Mouse (Mus musculus) spleen, postnatal 14 days (tissue): ENCODE results near the gene Slc12a7.

ENCODE experiments used
- DNase-seq, 2 experiments: peaks; one replicate each; pipeline ENCODE4 v3.0.0; 2021 to 2022; ENCODE audit warnings: low spot score in 2 of 2

The Slc12a7 gene

DNA sequence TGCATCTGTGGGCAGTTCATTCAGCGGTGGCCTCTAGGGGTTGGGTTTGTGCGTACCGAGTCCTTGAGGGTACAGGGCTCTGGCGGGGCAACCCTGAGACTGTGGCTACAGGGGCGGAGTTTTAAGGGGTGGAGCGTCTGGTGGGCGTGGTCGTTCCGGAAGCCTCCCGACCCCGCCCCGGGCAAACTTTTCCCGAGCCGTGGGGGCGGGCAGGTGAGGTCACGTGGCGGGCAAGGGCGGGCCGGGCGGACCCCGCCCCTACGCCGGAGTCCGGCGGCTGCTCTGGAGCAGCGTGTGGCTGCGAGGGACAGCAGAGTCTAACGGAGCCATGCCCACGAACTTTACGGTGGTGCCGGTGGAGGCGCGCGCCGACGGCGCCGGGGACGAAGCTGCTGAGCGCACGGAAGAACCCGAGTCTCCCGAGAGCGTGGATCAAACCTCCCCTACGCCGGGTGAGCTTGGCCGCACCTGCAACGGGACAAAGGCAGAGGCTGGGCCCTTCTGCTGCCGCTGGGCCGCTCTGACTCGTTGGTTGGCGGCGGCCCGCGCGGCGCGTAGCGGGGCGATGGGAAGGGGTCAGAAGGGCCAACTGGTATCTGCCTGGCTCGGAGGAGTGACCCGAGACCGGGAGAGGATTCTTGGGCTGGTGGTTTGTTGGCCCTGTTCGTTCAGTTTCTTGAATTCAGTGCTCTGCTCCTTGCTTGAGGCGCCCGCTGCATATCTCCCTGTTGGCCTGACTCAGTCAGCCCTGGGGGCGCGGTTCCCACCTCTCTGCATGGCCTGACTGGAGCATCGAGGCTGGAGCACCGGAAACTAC is 30.8 kb downstream of the Slc12a7 start:
- DNase-seq: peak; percentile 72 to 73

DNA sequence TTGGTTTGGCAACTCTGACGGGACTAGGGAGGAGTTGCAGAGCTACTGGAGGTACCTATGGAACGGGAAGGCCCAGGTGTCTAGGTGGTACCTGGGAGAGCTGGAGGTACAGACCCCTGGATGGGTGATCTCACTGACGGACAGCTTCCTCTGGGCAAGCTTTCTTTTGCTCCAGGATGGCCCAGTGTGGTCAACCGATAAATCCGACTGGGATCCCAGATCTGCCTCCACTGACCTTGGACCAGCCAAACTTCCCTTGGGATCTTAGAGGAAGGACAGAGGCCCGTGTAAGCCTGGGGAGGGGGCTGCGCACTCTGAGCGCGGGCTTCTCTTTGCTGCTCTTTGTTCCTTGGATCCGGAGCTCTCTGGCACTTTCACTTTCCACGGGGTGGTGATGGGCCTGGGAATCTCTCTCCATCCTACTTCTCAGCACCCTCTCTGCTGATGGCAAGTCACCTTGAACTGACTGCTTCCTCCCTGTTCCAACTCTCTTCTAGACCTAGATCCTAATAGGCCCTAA is 31.4 kb downstream of the Slc12a7 start:
- DNase-seq: no peak

- DNase-seq: no peak
Observed at GRCm38 (mm10) chr13:73765393-73765792, 32.5 kb downstream of the Slc12a7 start.

DNA sequence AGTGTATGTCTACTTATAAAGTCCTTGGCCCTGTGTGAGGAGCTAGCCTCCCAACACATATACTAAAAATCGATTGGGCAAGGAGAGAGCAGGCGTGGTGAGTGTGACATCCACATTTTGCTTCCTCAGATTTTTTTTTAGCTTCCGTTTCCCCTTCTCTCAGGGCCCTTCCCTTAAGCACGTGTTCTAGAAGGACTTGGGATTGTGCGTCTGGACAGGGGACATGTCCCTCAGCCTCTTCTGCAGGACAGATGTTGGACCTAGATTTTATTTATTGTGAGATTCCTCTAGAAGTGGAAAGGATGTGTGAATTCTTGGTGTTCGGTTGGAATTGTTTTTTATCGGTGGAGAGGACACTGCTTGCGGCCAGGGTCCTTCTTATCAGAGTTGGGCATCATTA is 34.3 kb downstream of the Slc12a7 start:
- no peak for DNase-seq

DNA sequence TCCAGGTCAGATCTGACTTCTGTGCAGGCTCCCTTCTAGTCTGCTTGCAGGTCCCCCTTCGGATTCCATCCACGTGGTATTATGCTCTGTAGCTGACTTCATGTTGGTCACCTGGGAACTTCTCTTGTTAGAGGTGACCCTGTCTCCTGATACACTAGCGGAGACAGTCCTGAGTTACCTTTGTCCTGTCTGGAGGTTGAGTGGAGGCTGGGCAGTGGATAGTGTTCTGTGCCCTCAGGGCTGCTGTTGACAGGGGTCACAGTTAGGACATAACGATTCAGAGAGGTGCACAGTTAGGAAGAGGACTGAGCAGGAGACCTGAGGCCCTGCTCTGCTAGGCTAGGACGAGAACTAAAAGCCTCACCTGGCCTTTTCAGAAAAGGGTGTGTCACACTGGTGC is 34.9 kb downstream of the Slc12a7 start:
- DNase-seq: no peak

- DNase-seq: no peak
Observed at GRCm38 (mm10) chr13:73768311-73768710, 35.4 kb downstream of the Slc12a7 start.

DNA sequence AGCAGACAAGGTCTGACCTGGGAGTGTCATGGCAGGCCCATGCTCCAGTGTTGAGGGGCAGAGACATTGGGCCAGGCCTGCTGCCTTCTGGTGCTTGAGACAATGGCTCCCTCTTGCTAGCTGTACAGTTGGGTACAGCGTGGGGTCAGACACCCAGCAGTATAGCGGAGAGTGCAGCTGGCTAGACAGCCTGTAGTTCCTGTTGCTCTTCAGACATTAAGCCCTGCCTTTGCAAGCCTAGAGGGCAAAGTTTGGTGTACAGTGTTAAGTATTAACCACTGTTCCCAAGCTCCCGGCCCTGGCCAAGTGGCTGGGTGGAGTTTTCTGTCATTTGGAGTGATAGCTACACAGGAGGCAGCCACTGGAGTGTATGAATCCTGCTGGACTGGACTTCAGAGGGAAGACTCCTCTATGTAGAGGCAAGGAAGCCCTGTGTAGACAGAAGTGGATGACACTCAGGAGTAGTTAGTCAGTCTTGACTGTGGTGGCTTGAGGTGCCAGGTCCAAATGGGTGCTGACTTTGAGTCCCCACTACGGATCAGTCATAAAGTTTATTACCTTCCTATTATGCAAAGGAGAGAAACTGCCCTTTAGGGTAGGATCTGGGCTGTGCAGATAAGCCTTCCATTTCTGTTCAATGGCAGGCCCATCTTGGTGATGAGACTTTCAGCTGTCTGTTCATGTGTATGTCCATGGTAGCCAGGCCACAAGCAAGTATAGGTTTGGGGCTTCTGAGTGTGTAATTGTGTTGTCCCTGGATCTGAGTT is 37.2 kb downstream of the Slc12a7 start:
- DNase-seq: no peak

DNA sequence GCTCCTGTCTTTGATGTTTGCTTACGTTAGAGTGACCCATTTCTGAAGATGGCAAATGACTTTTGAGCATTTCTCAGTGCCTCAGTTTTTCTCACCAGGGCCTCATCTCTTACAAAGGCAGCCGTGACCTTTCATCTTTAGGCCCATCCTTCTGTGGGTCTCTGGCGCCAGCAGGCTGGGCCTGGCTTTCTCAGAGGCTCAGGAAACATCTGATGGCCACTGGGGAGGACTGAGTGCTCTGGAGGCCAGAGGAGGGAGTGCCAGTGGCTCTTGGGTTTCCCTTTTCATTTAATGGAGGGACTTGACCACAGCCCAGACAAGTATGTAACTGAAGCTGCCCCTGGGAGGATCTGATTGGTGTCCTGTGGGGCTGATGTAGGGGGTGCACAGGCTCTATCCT is 38.2 kb downstream of the Slc12a7 start:
- DNase-seq: no peak

- no peak for DNase-seq
Observed at GRCm38 (mm10) chr13:73772655-73773054, 39.8 kb downstream of the Slc12a7 start.

- DNase-seq: no peak
Observed at GRCm38 (mm10) chr13:73773519-73774205, 40.8 kb downstream of the Slc12a7 start.

DNA sequence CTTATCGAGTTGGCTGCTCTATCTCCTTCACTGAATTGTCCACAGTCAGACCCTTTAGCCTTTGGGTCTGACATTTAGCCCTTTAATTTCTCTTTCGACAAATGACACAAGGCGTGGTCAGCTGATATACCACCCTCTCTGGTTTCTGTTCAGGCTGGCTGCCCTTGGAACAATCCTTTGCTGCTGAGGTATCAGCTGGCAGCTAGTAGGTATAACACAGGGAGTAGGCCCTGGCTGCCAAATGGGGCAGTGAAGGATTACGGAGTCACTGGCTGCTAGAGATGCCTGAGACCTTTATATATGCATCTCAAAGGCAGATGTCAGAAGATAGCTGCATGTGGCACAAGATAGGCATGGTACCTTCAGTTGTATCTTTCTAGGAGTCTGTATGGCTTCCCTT is 42.9 kb downstream of the Slc12a7 start:
- DNase-seq: no peak

DNA sequence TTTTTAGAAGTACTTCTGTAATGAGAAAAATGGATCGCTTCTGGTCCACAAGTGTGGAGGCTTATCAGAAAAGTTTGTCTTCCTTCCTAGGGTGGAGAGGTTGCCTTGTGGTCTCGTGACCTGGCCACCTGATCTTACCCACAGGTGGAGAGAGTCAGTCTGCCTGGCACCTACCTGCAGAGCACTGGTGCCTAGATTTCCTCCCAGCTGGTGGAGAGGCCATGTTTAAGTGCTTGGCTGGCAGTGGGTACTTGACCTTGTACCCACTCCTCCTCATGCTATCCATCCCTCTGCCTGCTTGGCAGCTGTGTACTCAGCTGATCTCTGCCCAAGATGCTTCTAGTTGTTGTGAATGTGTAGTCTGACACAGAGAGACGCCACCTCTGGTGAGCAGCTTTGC is 44.7 kb downstream of the Slc12a7 start:
- DNase-seq: no peak

DNA sequence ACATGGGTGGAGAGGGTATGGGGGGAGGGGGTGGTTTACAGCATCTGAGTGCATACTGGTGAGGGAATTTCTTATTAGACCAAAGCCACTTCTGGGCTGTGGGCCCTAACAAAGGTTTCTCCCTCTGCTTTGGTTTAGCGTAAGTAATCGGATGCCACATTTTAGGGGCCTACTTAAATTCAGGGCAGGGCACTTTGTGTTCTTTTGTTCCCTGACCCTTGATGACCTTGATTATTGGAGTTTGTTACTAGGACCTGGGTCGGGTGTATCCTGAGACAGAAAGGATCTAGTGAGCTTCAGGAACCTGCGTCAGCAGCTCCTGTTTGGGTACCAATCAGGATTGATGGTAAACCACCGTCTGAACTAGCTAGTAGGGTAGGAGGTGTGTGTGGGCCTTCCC is 49.6 kb downstream of the Slc12a7 start:
- DNase-seq: no peak

DNA sequence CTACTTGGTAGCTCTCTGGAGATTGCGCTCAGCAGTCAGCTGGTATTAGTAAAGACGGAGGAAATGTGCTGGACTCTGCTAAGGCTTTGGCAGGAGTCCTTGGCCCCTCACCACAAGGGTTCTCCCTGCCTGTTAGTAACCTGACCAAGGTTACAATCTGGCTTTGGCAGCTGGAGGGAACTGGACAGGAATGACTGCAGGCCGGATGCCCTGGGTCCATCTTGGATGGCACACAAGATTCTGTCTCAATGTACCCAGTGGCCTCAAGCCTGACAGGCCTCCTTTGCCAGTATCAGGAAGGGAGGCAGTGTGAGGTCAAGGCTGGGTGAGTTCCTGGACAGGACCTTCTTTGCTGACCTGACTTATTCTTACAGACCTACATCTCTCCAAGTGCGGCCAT is 59.3 kb downstream of the Slc12a7 start:
- DNase-seq: no peak

GRCm38 (mm10) chr13:73793171-73793570 is 60.3 kb downstream of the Slc12a7 start:
- no peak for DNase-seq

DNA sequence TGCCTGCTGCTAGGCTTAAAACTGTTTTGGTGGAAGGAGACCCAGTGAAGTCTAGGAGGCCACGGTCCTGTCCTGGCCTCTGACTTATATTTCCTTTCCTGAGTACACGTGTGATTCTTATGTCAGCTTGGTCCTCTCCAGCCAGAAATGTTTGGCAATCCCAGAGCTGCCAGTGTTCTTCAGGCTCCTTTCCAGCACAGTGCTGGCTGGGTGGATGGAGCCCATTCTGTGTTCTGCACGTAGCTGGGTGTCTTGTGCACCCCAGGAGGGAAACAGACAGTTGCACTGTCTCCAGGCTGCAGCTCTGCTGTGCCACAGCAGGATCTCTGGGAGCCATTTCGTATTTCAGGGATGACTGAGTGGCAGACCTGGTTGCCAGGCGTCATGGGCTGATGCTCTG is 66.2 kb downstream of the Slc12a7 start:
- DNase-seq: no peak

- DNase-seq: no peak
Observed at GRCm38 (mm10) chr13:73803450-73804178, 70.7 kb downstream of the Slc12a7 start.

DNA sequence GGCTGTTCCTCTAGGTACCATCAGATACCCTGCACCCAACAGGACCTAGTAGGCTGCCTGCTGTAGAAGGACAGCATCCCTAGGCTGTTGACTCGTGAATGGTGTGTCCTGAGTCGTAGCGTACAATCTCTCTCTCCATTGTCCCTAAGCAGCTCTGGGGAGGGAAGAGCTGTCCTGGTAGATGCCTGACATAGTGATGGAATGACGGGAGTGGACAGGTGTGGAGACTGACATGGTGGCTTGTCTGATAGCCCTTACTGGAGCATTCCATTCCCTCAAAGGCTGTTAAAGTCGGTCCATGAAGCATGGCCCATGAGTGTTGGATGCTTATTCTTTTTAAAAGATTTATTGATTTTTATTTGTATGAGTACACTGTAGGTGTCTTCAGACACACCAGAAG is 72.0 kb downstream of the Slc12a7 start:
- DNase-seq: no peak

- DNase-seq: no peak
Observed at GRCm38 (mm10) chr13:73812936-73813335, 80.0 kb downstream of the Slc12a7 start.

DNA sequence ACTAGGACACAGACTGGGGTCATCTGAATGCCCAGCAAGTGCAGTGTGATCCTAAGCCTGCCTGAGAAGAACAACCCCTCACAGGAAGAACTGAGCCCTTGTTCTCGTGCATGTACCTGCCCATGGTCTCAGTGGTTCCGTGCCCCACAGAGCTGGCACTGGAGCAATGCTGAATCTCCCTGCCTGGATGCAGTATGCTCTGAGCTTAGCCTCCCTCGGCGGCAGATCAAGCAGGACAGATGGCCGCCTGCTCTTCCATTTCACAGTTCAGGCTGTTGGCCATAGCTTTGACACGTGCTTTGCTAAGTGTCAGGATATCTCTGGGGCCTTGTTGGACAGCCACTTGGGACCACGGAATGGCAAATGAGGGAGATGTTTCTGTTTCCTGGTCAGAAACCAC is 81.3 kb downstream of the Slc12a7 start:
- no peak for DNase-seq

- no peak for DNase-seq
Observed at GRCm38 (mm10) chr13:73816338-73816737, 83.4 kb downstream of the Slc12a7 start.

- no peak for DNase-seq
Observed at GRCm38 (mm10) chr13:73818921-73819320, 86.0 kb downstream of the Slc12a7 start.
